Mouse (Mus musculus) neutrophil, adult 65 days (primary cell): ENCODE data around the gene Telo2. TPM values are rescaled to one million over a fixed set of nuclear protein-coding genes. Genes with fewer than 3 reads are reported as not detected.

ENCODE experiments used
- total RNA-seq: library from RNA; stranded (reverse); gene quantifications from 2 replicates; pipeline ENCODE4 v1.2.4, GENCODE M21; 2023

Gene Telo2
- 5.9 and 8.6 TPM in 2 replicates for total RNA-seq

DNA sequence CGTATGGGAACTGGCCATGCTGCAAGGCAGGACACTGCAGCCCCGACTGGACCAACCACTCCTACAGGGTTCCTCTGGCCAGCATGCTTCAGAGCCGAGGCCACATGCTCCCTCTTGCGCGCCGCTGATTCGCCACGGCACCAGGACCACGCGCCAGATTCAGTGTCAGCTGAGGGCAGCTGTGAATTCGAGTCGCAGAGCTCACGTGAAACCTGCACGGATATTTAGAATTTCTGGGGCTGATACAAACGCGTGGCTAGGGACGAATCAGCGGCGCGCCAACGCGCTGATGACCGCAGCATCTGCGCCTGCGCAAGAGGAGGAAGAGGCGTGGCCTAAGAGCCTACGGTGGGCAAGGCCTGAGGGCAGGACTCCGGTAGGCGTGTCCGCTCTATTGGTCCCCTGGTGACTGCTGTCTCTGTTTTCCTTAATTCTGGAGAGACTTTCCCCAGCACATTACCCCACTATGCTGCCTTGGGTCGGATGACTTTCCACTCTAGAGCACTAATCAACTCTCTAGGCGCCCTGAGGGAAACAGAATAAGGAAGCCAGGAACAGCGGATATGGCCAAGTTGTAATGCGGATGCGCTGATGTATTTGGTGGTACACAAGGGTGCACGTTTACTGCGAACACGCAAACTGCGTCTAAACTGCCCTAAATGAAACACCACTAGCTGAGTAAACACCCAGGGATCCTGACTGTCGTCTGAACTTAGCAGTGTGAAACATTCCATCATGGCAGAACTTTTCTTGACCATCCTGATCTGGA, at the start of gene Telo2:
Gene Telo2, minus strand, starts transcription at position 304 of the 769 bp plus-strand sequence.

DNA sequence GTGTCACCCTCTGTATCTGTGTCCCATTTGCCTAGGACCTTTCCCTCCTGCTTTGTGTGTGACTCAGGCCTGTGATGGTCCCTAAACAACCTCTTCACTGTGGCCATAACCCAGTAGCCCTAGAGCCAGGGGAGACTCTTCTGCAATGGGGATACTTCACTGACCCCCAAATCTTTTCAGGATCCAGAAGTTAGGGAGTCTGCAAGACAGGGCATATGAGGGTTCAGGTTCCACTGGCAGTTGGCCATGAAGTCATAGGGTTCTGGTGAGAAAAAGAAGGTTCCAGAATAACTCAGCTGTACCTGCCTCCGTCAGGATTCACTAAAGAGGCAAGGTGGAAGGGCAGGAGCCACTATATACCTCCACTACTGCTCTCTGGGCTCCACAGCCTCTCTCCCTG, 46.4 kb upstream of the Telo2 start, which contains the start of gene Ccdc154:
Gene Ccdc154, plus strand, starts transcription at position 301 of the 400 bp plus-strand sequence.

DNA sequence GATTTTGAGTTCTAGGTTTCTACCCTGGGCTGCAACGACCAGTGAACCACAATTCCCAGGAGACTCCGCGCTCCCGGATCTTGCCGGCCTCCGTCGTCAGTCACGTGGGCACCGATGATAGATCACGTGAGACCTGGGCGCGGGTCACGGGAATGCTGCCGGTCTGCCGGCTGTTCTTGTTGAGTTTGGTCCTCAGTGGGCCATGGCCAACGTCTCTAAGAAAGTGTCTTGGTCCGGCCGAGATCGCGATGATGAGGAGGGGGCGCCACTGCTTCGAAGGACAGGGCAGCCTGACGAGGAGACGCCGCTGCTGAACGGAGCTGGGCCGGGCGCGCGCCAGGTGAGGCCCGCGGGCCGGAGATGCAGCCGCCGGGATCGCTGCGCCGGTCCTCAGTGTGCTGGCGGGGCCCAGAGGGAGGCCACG, 17.5 kb upstream of the Telo2 start, which contains the start of gene Clcn7:
Gene Clcn7, plus strand, starts transcription at position 117 of the 424 bp plus-strand sequence.

DNA sequence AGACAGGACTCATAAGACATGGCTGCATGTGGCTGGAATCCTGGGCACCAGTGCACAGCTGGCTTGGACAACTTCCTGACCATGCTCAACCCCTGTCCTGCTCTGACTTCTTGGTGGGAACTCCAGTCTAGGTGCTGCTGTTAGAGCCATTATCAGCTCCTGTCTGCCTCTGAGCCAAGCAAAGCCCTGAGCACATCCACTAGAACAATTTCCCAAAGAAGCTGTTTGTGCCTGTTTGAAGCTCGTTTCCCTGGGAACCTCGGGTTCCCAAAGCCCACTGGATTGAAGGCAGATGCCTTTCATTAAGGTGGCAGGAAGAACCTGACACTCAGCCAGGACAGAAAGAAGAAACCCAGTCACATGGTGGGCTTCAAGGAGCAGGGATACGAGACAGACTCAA, 4.6 kb upstream of the Telo2 start, which contains the start of gene Ptx4:
Gene Ptx4, plus strand, starts transcription at position 355 of the 400 bp plus-strand sequence.

DNA sequence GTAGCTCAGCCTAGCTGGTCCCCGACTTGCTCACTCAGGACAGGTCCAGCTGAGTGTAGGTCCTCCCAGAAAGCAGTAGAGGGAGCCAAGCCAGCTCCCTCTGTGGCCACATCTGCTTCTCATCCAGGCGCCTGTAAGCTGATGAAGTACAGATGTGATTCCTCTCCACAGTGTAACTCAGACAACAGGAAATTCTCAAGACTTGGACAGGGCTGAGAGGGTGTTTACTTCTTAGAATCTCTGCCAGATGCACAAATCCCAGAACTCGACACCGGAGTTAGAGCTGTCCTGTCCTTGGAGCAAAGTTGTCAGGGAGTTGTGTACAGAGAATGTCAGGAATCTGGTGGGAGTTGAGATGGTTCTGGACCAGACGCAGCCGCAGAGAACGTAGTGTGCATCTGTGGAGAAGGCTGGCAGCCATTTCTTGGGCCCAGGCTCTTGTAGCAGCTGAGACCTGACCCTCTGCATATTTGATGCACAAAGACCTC, 32.3 kb downstream of the Telo2 start, which contains the start of gene Tmem204:
Gene Tmem204, minus strand, starts transcription at position 148 of the 488 bp plus-strand sequence.

Other genes starting within 250 kb of the Telo2 start
- gene Igfals, start 250.0 kb downstream of the Telo2 start, total RNA-seq = 0.32 and 0.36 TPM in 2 replicates
- gene Nubp2, start 229.6 kb downstream of the Telo2 start, total RNA-seq = 51.2 and 59.0 TPM in 2 replicates
- gene Spsb3, start 229.3 kb downstream of the Telo2 start, total RNA-seq = 25.3 and 35.4 TPM in 2 replicates
- 10.1 and 11.6 TPM in 2 replicates for gene Eme2, start 220.9 kb downstream of the Telo2 start, total RNA-seq
- gene Mrps34, start 220.9 kb downstream of the Telo2 start, total RNA-seq = 12.9 and 15.4 TPM in 2 replicates
- 15.7 and 16.5 TPM in 2 replicates for gene Nme3, start 219.5 kb downstream of the Telo2 start, total RNA-seq
- gene Mapk8ip3, start 179.0 kb downstream of the Telo2 start, total RNA-seq = 70.4 and 91.3 TPM in 2 replicates
- 26.3 and 30.8 TPM in 2 replicates for gene Jpt2, start 155.3 kb downstream of the Telo2 start, total RNA-seq
- gene Cramp1l, start 100.2 kb downstream of the Telo2 start, total RNA-seq = 25.7 and 40.7 TPM in 2 replicates
- 8.9 and 12.3 TPM in 2 replicates for gene Ift140, start 99.9 kb downstream of the Telo2 start, total RNA-seq
- not detected in 2 replicates for gene Tmem204, start 32.4 kb downstream of the Telo2 start, total RNA-seq
- not detected in 2 replicates for gene Ptx4, start 4.8 kb upstream of the Telo2 start, total RNA-seq
- gene Clcn7, start 17.4 kb upstream of the Telo2 start, total RNA-seq = 17.0 and 29.6 TPM in 2 replicates
- not detected in 2 replicates for gene Ccdc154, start 46.5 kb upstream of the Telo2 start, total RNA-seq
- not detected in 2 replicates for gene Gm38655, start 59.5 kb upstream of the Telo2 start, total RNA-seq
- gene BC003965, start 68.6 kb upstream of the Telo2 start, total RNA-seq = 5.5 and 6.8 TPM in 2 replicates
- 18.6 and 26.5 TPM in 2 replicates for gene Unkl, start 72.4 kb upstream of the Telo2 start, total RNA-seq
- gene Gnptg, start 124.2 kb upstream of the Telo2 start, total RNA-seq = 12.1 and 18.8 TPM in 2 replicates
- 5.8 and 8.9 TPM in 2 replicates for gene Tsr3, start 124.2 kb upstream of the Telo2 start, total RNA-seq
- gene Baiap3, start 140.4 kb upstream of the Telo2 start, total RNA-seq = 4.4 and 6.8 TPM in 2 replicates
- 213 and 244 TPM in 2 replicates for gene Ube2i, start 158.7 kb upstream of the Telo2 start, total RNA-seq
- gene Prss34, start 182.4 kb upstream of the Telo2 start, total RNA-seq = 80.0 and 94.6 TPM in 2 replicates
- not detected in 2 replicates for gene Prss28, start 192.7 kb upstream of the Telo2 start, total RNA-seq
- not detected in 2 replicates for gene Prss29, start 202.7 kb upstream of the Telo2 start, total RNA-seq
- gene Tpsab1, start 229.6 kb upstream of the Telo2 start, total RNA-seq = not detected in 2 replicates